Mouse (Mus musculus) adrenal gland, adult (tissue): Measurements from ENCODE around the gene F11r.

Source experiments
- DNase-seq, 2 experiments: peaks; one replicate each; pipeline ENCODE4 v3.0.0; 2022 to 2023; ENCODE audit warnings: low spot score in 1 of 2; ENCODE audit not compliant: inconsistent age in 2 of 2

Gene F11r

DNA sequence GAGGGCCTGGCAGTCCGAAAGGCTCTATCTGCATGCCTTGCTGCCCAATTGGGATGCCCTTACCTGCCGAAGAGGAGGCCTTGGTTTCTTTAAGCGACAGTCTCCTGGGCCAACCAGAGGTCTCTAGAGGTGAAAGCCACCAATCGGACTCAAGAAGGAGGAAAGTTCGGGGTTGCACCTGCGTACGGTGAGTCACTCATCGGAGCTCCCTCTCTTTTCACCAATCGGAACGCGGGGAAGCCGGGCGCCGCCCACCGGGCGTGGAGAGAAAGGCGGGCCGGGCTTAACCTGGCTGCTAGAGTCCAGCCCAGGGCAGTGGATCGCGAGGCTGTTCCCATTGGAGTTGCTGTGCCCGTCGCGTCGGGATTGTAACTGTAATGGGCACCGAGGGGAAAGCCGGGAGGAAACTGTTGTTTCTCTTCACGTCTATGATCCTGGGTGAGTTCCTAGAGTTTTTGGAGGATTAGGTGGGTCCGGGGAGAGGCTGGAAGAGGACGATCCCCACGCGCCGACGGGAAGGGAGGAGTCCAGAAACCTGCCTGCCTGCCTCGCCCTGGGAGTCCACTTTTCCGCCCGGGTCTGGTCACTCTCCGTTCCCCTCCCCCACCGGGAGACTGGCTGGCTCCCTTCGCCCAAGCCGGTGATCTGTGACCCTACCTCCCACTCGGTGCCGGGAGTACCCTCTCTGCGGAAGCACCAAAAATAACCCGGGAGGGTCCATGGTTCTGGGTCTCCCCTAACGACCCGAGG is at the start of gene F11r:
TSS of gene F11r (plus strand) at position 272 of the 750 bp plus-strand sequence.
- peak; percentile 91 to 95 for DNase-seq

DNA sequence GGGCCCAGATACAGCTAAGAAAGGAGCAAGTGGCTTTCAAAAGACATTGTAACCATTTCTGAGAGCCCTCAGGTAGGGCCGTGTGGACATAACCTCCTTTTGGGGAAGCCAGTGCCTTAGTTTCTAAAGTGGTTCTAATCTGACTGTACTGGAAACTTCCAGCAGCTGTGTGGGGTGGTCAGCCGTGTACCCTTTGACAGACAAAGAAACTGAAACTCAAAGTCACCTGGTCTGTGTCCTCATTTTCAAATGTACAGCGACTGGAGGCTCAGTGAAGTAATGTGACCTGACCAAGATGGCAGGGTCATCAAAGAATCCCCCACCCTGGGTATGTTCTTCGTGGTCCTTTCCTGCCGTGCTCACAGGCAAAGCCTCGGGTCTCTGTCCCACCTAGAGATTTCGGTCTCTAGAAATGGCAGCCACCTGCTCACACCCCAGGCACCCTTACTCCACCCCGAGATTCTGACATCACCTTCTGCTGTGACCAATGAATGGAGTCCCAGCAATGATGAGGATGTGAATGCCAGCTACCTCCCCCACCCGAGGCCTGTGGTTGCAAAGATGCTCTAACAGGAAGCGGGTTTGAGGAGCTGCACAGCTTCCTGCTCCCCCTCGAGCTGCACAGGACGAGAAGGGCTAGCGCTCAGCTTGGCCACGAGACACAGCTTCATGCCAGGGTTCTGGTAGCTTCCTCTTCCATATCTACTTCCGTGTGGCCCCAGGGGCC is 48.8 kb upstream of the F11r start, which contains the start of gene Arhgap30:
TSS of gene Arhgap30 (plus strand) at position 579 of the 727 bp plus-strand sequence.
- peak; percentile 50 to 63 for DNase-seq

DNA sequence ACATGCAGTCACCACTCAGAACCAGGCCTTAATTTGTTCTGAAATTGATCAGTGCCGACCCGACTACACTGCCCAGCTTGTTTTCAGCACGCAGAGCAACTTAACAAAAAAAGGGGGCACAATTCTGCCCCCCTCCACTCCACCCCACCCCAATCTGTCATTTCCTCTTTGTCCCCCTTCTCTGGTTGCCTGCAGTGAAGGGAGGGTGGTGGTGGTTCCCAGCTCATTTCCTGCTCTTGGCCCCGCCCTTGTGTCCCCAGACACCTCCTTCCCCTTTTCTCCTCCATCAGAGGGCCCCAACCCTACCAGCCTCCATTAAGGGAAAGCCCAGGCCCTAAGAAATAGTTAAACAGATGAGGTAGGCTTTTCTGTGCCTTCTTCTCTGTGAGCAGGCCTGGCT is 47.2 kb upstream of the F11r start:
- no peak for DNase-seq

DNA sequence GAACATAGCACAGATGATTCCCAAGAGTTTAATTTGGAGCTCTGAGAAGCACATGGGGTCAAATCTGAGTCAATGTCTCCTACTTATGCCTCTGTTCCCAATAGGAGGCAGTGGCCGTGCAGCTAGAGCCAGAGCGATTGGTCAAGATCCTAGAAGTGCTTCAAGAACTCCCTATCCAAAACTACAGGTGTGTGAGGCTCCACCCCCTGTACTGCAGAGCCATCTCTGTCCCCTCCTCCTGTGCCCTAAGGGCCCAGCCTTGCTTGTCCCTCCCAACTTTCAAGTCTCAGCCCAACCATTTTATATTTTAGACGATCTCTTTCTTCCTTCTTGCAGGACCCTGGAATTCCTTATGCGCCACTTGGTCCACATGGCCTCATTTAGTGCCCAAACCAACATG is 35.5 kb upstream of the F11r start:
- no peak for DNase-seq

DNA sequence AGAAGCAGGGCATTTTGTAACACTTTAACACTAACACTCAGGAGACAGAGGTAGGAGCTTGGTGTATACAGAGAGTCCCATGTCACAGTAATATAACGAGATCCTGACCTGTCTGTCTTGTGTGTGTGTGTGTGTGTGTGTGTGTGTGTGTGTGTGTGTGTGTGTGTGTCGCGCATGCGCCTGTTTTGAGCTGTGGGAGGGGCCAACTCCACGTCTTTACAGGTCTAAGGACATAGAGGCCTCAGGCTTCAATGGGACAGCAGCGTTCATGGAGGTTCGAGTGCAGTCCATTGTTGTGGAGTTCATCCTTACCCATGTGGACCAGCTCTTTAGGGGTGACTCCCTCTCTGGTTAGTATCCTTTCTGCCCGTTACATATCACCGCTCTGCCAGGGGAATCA is 34.3 kb upstream of the F11r start:
- DNase-seq: no peak

DNA sequence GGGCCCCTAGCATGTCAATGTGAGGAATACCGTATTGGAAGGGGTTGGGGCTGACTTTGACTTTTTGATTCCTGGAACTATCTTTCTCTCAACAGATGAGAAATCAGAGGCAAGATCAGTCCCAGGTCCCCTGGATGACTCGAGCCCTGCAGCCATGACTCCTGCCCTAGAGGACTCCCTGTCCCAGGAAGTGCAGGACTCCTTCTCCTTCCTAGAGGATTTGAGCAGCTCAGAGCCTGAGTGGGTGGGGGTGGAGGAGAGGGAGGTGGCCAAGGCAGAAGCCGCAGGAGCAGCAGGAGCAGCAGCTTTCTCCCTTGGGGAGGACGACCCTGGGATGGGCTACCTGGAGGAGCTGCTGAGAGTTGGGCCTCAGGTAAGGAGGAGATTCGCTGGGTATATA is 30.1 kb upstream of the F11r start:
- DNase-seq: no peak

DNA sequence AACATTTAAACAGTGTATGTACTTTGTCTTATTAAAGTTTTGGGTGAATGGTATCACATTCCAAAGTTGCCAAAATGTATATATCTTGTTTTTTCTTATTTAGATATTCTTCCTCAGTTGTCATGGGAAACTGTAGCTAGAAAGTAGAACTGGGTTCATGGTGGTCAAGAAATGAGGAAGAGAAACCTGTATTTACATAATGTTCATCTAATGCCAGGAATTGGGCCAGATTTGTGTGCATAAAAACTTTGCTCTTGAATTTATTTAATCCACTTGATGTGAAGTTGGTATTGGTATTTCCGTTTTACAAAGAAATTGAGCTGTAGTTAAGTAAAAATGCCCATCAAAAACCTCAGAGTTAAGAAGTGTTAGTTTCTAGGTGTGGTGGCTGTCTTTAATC is 27.1 kb upstream of the F11r start:
- DNase-seq: no peak

DNA sequence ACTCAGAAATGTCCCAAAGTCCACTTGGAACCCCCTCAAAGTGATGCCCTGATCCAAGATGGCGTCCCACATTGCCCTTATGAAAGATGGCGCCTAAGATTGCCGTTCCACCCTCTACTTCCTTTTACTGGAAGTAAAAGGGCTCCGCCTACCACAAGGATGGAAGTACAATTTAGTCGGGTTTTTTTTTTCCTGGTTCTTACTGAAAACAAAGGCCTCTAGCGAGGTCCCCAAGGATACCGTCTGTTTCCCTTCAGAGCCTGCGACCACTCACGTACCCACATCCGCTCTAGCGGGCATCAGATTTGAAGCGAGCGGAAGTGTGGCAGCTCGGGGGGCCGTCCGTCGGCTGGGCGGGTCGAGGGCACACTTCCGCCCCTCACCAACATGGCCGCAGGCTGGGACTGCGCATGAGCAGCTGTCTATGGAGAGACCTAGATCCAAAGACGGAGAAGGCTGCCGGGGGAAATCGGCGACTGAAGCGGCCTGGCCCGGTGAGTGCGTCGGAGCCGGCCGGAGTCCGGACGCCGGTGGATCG is 26.3 kb upstream of the F11r start, which contains the start of gene Usf1:
TSS of gene Usf1 (plus strand) at position 367 of the 538 bp plus-strand sequence.
- DNase-seq: peak; percentile 96 to 98

DNA sequence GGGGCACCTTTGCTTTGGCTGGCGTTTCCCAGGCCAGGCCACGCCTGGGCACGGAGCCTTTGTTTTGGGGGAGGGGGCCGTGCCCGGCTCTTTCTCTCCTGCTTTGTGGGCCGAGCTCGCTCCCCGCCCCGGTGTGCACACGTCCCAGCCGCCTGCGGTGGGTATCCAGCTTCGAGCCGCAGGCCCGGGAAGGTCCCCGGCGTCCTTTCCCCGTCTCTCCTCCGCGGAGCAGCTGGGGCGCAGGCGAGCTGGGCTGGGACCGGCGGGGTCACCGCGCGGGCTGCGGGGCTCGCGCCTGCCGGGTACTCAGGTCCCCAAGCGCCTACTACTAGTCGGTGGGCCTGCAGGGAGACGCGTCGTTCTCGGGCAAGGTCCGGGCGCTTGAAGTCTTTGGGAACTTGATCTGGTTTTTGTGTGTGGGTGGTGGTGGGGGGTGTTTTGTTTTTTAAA is 25.8 kb upstream of the F11r start:
- DNase-seq: no peak

DNA sequence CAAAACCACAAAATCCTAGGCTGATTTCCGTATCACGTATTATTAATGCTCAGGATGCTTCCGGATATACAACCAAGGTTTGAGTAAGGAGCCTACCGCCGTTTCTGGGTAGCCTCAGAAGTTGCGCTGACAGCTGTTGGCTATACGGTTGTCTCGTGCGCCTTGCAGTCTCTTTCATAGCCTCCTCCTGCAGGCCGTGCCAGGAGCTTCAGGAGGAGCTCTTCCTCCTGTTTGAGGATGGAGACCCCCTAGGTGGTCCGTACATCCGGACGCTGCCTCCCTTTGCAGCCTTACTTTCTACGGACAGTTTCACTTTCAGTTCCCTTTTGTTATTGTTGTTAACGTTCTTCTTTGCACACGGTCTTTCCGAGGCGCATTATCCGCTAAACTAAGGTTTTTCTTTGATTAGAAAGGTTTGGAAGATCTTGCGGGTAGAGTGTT is 25.3 kb upstream of the F11r start:
- peak; percentile 49 to 84 for DNase-seq

DNA sequence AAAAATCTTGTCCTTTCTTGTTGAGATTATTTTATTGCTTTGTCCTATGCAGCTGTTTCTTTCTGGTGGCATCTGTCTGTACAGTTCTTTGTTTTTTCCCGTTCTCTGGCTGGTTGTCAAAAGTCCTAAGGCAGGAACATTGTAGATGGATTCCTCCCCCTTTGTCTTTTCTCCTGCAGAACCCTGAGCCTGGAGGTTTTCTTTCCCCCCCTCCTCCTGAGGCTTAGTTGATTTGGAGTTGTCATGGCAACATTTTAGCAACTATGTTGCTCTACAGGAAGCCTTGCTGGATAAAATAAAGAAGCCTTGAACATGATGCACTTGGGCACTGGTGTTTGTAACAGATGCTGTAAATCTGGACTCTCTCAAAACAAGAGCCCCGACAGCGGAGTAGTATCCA is 24.9 kb upstream of the F11r start:
- peak in 1 of 2 experiments; percentile 71 for DNase-seq

DNA sequence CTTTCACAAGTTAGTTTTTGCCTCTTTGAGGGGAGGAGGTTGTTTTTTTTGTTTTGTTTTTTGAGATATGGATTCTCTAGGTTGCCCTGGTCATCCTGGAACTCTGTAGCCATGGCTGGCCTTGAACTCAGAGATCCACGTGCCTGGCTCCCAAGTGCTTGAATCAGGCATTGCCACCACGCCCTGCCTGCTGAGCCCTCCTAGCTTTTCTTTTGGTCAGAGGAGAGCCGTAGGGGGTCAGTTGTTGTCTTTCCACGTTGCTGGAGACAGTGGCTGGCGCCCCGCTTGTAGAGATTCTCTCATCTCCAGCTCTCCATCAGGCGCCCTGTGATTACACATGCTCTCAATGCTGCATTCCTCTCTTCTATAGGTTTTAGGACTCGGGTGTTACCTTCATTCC is 23.7 kb upstream of the F11r start:
- DNase-seq: peak in 1 of 2 experiments; percentile 42

DNA sequence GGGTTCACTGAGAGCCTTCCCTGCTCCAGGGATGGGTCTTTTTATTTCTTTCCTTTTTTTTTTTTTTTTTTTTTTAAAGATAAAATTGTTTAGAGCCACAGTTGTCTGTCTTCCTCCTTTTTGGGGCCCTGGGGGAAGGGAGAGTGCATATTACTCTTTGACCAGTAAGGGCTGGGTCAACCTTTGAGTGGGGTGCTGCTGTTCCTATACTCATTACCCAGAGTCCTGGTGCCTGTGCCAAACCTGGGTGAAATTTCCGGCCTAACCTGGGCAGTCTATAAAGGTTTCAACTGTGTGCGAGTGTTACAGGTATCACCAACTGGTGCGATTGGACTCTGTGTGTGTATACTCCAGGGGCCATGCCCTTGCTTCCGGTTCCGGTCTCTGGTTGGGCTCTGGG is 18.7 kb upstream of the F11r start, which contains the start of gene Tstd1:
TSS of gene Tstd1 (plus strand) at position 213 of the 400 bp plus-strand sequence.
- DNase-seq: no peak

DNA sequence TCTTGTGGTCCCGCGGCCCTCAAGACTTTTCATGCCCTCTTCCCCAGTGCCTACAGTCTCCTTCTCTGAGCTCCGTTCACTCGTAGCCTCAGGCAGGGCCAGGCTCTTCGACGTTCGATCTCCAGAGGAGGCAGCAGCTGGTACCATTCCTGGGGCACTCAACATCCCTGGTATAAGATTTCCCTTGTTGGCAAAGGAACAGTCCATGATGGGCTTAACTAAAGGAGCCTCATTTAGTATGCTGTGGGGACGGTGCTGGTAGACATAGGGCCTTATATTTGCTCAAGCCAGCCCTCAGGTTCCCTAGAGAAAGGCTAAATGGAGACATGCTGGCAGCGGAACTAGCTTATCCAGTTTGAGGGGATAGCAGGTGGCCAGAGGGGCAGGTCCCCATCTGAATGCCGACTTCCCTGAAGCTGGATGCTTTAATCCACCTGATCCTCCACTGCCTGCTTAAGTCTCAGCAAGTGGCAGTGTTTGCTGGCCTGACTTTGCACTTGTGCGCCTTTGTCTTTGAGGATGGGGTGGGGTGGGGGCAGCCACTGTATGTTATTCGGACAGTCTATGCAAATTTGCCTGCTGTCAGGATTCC is 17.9 kb upstream of the F11r start:
- DNase-seq: no peak

DNA sequence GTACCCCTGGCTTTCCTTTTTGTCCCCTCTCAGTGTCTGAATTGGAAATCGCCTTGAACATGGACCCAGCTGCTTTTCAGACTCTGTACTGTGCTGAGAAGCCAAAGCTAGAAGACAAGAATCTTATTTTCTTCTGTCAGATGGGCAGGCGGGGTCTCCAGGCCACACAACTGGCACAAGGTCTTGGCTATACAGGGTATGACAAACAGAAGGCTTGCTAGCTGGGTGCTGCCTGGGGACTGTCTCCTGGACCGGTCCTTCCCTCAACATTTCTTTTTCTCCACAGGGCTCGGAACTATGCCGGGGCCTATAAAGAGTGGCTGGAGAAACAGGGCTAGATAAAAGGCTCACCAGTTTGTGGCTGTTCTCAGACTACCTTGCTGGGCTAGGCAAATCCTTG is 17.4 kb upstream of the F11r start:
- no peak for DNase-seq

DNA sequence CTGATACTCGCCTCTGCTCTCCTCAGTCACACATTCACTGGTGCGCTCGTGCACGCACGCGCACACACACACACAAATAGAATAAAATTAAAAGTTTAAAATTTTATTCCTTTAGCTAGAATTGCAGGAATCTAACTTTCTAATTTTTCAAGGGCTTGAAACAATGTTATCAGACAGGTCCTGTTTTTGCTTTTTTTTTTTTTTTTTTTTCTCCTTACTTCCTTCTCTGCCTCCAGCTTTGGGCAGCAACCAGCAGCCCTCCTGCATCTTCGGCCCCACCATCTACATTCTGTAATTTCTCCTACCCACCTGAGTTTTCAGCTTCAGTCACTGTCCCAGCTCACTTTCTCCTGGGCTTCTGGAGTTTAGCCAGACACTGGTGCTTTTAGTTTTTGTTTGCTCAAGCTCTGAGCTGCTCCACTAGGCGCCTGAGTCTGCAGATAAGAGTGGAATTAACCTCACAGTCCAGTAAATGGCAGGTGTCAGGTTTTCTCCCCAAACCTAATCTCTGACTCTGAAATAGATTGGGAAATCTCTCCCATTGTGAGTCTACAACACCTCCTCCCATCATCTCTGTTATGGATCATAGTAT is 14.7 kb upstream of the F11r start:
- no peak for DNase-seq

DNA sequence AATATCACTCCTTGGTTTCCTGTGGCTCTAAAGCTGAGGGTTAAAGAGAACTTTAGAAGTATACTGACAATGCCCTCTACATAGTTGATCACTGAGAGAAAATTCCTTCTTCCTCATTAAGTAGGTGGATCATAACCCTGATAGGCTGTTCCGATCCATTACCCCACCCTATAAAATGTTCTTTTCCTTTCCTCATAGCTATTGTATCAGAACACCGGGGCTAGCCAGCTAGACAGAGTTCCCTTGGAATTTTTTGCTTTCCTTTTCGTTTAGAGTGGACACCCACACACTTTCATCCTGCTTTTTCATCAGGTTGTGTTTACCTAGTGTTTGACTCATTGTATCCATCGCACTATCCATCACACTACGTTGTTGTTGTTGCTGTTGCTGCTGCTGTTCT is 12.7 kb upstream of the F11r start:
- DNase-seq: peak in 1 of 2 experiments; percentile 40

DNA sequence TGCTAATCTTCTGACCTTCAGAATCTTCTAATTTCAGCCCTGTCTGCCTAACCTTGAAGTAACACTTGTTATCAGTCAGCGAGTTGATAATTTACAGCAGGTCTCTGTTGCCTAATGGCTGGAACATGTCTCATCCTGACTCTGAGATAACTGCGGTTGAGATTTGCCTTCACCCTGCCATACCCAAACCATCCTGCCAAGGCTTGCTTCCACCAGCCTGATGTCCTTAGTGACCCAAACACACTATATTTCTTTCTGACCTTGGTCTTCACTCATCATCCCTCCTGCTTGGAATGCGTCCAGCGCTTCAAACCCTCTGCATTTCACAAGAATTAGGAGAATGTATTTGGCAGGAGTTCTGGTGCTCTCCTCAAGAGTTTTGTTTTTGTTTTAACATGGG is 12.2 kb upstream of the F11r start:
- DNase-seq: peak; percentile 88 to 94

DNA sequence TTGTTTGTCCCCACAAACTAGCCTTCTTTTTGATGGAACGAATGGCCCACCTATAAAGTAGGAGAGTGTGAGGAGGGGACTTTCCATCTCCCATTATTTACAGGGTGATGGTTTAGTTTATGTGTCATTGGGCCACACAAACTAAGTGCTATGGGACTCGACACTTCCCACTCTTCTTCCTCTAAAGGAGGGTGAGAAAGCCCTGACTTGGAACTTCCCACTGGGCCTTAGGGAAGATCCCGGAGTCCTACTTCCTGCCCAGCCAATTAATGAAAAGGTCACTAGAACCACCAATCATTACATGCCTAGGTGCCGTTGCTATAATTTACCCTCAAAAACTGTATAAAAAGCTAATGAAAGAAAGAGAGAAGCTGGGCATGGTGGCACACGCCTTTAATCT is 5.2 kb upstream of the F11r start:
- DNase-seq: no peak

DNA sequence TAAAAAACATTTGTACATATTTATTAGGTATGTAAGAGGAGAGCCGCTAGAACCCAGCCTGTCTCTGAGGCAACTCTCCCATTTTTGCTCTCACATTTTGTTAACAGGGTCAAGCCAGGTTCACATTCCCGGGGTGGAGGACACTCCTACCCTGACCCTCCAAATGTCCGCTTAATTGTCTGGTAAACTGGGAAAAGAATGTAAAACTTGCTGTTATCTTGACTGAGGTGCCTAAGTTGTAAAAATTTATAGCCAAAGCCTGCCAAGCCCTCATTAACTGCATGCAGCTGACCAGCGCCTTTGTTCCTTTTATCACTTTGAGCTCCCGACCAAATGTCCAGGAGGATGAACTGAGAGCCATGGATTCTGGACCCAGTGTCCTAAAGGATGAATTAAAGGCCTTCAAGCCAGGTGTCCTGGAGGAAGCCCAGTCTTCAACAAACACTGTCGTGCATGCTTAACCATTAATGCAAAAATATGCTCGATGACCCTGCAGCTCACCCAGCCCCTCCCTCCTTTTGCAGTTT is 2.0 kb upstream of the F11r start:
- no peak for DNase-seq

DNA sequence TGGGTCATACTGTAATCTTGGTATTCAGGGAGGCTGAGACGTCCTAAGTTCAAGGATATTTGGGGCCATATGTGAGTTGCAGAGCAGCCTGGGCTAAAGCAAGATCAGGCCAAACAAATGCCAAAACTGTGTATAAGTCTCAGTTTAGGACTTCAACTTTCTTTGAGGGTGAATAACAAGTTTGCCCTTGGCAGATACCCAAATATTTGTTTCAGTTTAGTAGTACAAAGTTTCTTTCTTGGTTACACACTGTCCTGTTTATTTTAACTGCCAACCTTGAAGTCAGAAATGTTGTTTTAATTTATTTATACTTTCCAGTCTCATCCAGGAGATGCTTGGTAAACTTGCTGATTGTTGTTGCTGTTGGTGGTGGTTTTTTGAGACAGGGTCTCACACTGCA is 1.4 kb upstream of the F11r start:
- no peak for DNase-seq
